Mouse (Mus musculus) thymus, adult 2 months (tissue): Measurements from ENCODE around the gene Zglp1. TPM values are rescaled to one million over a fixed set of nuclear protein-coding genes. Genes with fewer than 3 reads are reported as not detected.

Experiments
- DNase-seq: peaks from one replicate; pipeline ENCODE4 v3.0.0; 2021
- H3K27ac ChIP-seq: fragments of 200-500 bp; 2 replicates; pipeline ENCODE4 v1.5.1; 2012; ENCODE audit warnings: low read length, control low read depth; ENCODE audit not compliant: control insufficient read depth, insufficient read depth
- H3K27me3 ChIP-seq: fragments of 200-500 bp; 2 replicates; pipeline ENCODE4 v1.6.1; 2012; ENCODE audit warnings: mild to moderate bottlenecking, low read length, moderate library complexity, mixed read lengths; ENCODE audit not compliant: control insufficient read depth, insufficient read depth
- H3K36me3 ChIP-seq: fragments of 200-500 bp; 2 replicates; pipeline ENCODE4 v1.6.1; 2012; ENCODE audit warnings: mild to moderate bottlenecking, low read length, moderate library complexity; ENCODE audit not compliant: control insufficient read depth, insufficient read depth
- H3K4me1 ChIP-seq: fragments of 200-500 bp; replicated peaks from 2 replicates; pipeline ENCODE4 v1.6.1; 2012; ENCODE audit warnings: low read length; ENCODE audit not compliant: control insufficient read depth, insufficient read depth
- H3K4me3 ChIP-seq: fragments of 200-500 bp; 2 replicates; pipeline ENCODE4 v1.5.1; 2012; ENCODE audit warnings: mild to moderate bottlenecking, low read length, control low read depth, moderate library complexity; ENCODE audit not compliant: control insufficient read depth, insufficient read depth
- CTCF ChIP-seq: fragments of 200-500 bp; IDR thresholded peaks from 2 replicates; pipeline ENCODE4 v1.5.1; 2012; ENCODE audit warnings: mild to moderate bottlenecking, control low read depth, low read length, moderate library complexity, borderline replicate concordance; ENCODE audit not compliant: control insufficient read depth, poor library complexity, insufficient read depth; ENCODE audit errors: extremely low read depth
- POLR2A ChIP-seq: fragments of 200-500 bp; IDR thresholded peaks from 2 replicates; pipeline ENCODE4 v1.6.1; 2012; ENCODE audit warnings: mild to moderate bottlenecking, low read length, control low read depth, moderate library complexity; ENCODE audit not compliant: control insufficient read depth, poor library complexity, insufficient read depth; ENCODE audit errors: extremely low read depth
- WGBS: fragments of 180-500 bp; shearing (Covaris S2); methylation state at CpG from one replicate; pipeline ENCODE4 v1.1.7; 2018; 5-methylcytosine and 5-hydroxymethylcytosine counted together
- polyA plus RNA-seq: library from polyadenylated mRNA; depleted of rRNA; stranded (reverse); fragments of >200 nt; gene quantifications from 2 replicates; pipeline ENCODE4 v1.2.3, GENCODE M21; 2012

Gene Zglp1
- polyA plus RNA-seq, 1 experiment, result 1.1 TPM

DNA sequence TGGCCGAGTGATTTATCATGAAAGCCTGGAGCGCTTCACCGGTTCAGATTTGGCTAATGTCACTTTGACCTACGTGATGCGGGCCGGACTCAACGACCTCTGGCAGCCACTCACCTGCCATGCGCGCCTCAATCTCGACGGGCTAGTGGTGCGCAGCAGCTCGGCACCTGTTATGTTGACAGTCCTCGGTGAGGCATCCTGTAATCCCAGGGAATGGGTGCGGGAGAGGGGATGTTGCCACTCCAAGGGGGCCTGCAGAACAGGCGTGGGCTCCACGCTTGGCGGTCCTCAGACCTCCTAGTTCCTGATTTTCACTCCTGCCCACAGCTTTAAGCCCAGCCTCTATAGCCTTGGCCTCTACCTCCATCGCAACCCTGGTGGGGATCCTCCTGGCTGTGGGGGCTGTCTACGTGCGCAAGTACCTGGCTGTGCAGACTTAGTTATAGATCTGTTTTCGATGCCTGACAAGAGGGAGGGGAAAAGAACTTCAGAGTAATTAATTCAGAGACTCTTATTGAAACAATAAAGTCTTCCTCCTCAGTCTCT is 36.8 kb downstream of the Zglp1 start:
- TF ChIP-seq POLR2A, result no peak
- no peak for TF ChIP-seq CTCF
- Histone ChIP-seq H3K27me3 (peaks cover 23% of the 10 kb centered on the region), H3K36me3 (no peaks in the 10 kb centered on the region), H3K27ac (no peak overlapping the region), H3K4me3 (peak overlapping the region; percentile 14), H3K4me1 (peaks cover 39% of the 10 kb centered on the region)
- peak; percentile 19 for DNase-seq
- WGBS, result 20% methylated on average over 22 of the region's 22 CpGs

DNA sequence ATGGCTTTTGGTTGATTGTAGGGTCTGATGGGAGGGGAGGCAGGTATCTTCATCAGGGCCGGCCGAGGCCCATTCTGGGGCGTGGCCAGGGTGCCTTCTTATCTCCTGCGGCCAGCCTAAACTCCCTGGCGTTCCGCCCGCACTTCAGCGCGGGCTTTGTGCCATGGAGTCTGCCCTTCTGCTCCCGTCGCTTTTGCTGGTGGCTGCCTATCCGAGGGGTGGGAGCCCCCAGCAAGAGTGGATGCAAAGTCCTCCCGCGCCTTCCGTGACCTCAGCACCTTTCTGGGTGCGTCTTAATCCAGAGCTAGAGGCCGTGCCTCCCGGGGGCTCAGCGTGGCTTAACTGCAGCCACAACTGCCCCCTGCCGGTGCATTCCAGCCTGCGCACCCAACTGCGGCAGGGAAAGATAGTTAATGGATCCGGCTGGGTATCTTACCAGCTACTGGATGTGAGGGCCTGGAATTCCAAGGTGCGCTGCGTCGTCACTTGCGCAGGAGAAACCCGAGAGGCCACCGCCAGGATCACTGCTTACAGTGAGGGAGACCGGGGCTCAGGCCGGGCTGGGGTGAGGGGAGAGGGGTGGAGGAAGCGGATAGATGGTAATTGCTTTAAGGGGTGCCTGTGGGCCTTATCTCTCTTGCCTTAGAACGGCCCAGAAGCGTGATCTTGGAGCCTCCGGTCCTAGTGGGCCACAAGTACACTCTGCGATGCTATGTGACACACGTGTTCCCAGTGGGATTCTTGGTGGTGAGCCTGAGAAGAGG is 37.4 kb downstream of the Zglp1 start, which contains the start of gene Icam4:
Gene Icam4, plus strand, starts transcription at position 83 of the 764 bp plus-strand sequence.
- Histone ChIP-seq H3K27me3 (peaks cover 17% of the 10 kb centered on the region), H3K4me1 (peaks cover 39% of the 10 kb centered on the region), H3K36me3 (no peaks in the 10 kb centered on the region), H3K27ac (no peak within 1 kb of the TSS), H3K4me3 (peak within 1 kb of the TSS; percentile 17)
- TF ChIP-seq CTCF, result peak; percentile 91
- TF ChIP-seq POLR2A, result no peak
- peak; percentile 79 for DNase-seq
- WGBS, result 4% methylated on average over 37 of the region's 37 CpGs

DNA sequence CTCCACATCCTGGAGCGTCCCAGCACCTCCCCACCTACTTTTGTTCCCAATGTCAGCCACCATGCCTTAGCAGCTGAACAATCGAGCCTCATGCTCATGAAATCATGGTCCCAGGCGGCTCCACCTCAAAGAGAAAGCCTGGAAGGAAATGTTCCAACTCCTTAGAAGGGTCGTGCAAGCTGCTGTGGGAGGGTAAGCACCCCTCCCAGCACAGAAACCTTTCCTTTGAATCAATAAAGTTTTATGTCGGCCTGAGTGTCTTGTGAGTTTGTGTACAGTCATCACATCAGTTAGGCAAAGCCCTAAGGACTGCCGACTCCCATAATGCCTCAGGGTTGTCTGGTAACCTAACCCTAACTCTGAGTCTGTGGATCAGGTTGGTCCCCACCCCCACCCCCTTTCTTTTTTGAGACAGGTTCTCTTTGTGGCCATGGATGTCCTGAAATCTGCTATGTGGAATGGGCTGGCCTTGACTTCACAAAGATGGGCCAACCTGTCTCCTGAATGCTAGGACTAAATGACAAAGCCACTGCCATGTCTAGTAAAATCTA is 38.3 kb downstream of the Zglp1 start:
- no peak for DNase-seq
- 90% methylated on average over 6 of the region's 6 CpGs for WGBS
- H3K4me1 ChIP-seq, result peaks cover 39% of the 10 kb centered on the region
- H3K4me3 ChIP-seq, result no peak overlapping the region
- peaks cover 13% of the 10 kb centered on the region; the same call in 1 of the 2 replicates for H3K27me3 ChIP-seq
- no peak overlapping the region for H3K27ac ChIP-seq
- TF ChIP-seq POLR2A (no peak), CTCF (no peak)
- H3K36me3 ChIP-seq, result no peaks in the 10 kb centered on the region

DNA sequence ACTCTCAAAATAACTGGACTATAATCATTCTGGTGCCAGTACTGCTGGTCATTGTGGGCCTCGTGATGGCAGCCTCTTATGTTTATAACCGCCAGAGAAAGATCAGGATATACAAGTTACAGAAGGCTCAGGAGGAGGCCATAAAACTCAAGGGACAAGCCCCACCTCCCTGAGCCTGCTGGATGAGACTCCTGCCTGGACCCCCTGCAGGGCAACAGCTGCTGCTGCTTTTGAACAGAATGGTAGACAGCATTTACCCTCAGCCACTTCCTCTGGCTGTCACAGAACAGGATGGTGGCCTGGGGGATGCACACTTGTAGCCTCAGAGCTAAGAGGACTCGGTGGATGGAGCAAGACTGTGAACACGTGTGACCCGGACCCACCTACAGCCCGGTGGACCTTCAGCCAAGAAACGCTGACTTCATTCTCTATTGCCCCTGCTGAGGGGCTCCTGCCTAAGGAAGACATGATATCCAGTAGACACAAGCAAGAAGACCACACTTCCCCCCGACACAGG is 39.1 kb downstream of the Zglp1 start:
- Histone ChIP-seq H3K27ac (no peak overlapping the region), H3K4me3 (no peak overlapping the region), H3K36me3 (no peaks in the 10 kb centered on the region), H3K4me1 (peaks cover 32% of the 10 kb centered on the region), H3K27me3 (peaks cover 7% of the 10 kb centered on the region; the same call in 1 of the 2 replicates)
- no peak for DNase-seq
- no peak for TF ChIP-seq CTCF
- no peak for TF ChIP-seq POLR2A
- WGBS, result 92% methylated on average over 8 of the region's 8 CpGs

DNA sequence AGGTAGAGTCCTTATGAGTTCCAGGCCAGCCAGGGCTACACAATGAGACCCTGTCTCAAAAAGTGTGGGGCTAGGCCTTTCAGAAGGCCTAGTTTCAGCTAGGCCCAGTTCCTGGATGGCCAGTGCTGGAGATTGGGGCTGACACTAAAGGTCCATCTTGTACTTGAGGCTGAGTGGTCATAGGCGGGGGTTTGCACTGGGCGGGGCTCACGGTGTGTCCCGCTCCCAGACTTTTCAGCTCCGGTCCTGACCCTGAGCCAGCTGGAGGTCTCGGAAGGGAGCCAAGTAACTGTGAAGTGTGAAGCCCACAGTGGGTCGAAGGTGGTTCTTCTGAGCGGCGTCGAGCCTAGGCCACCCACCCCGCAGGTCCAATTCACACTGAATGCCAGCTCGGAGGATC is 40.0 kb downstream of the Zglp1 start:
- TF ChIP-seq POLR2A (no peak), CTCF (no peak)
- 95% methylated on average over 12 of the region's 12 CpGs for WGBS
- peaks cover 22% of the 10 kb centered on the region for H3K4me1 ChIP-seq

DNA sequence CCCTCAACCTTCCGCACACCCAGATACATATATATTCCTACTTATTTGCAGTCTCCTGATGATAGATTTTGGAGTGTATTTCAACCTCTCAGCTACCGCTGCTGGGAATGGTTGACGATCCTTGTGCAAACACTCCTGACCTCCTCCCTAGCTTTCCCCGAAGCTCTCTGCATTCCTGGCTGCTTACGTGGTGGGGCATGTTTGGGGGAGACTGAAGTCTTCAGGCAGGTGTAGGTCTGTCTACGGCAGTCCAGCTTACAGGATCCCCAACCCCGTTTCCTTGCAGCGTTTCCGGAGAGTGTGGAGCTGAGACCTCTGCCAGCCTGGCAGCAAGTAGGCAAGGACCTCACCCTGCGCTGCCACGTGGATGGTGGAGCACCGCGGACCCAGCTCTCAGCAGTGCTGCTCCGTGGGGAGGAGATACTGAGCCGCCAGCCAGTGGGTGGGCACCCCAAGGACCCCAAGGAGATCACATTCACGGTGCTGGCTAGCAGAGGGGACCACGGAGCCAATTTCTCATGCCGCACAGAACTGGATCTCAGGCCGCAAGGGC is 41.6 kb downstream of the Zglp1 start:
- Histone ChIP-seq H3K27me3 (no peaks in the 10 kb centered on the region), H3K4me3 (no peak overlapping the region), H3K4me1 (peaks cover 12% of the 10 kb centered on the region), H3K27ac (no peak overlapping the region), H3K36me3 (peaks cover 2% of the 10 kb centered on the region; the same call in 1 of the 2 replicates)
- TF ChIP-seq CTCF (no peak), POLR2A (no peak)
- 96% methylated on average over 19 of the region's 19 CpGs for WGBS
- no peak for DNase-seq

More for the DNA sequence above, 40.0 kb downstream of the Zglp1 start:
- Histone ChIP-seq H3K4me3 (no peak overlapping the region), H3K36me3 (no peaks in the 10 kb centered on the region), H3K27ac (no peak overlapping the region), H3K27me3 (no peaks in the 10 kb centered on the region; the same call in 1 of the 2 replicates)
- DNase-seq, result no peak
